Mouse (Mus musculus) retina, embryonic 14.5 days (tissue): ENCODE results near the gene Znfx1.
"Not testable (repeated sequence)": the region's sequence is repeated elsewhere in the genome, so short reads cannot be mapped to it uniquely, and the experiment has no call there.

Experiments used
- DNase-seq: peaks from one replicate; pipeline ENCODE4 v3.0.0-alpha.2; 2015; ENCODE audit warnings: low spot score

Znfx1 gene

DNA sequence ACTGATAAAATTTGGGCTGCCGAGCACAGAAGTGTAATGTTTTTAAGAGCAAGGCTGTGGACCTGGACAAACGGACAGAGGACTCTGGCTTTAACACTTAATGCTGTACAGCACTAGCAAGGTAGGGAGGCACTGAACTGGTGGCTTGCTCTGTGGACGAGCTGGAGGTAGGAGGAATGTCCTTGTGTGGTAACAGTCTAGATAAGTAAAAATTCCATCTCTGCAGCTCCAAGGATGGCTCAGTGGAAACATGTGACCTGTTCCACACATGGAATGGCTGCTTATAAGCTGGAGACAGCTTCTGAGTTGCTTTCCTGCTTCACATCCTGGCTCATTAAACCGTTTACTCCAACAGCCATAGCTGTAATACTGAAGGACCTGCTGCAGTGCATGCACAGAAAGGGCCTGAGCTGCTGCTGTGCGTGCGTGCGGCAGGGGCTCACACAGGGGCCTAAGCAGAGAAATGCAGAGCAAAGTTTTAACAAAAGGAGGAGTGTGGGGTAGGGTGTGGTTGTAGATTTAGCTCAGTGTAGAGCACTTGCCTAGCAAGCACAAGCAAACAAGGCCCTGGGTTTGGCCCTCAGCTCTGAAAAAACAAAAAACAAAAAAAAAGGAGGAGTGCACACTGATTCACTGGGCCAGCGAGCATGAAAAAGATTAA, 14.0 kb downstream of the Znfx1 start:
- DNase-seq: no peak

DNA sequence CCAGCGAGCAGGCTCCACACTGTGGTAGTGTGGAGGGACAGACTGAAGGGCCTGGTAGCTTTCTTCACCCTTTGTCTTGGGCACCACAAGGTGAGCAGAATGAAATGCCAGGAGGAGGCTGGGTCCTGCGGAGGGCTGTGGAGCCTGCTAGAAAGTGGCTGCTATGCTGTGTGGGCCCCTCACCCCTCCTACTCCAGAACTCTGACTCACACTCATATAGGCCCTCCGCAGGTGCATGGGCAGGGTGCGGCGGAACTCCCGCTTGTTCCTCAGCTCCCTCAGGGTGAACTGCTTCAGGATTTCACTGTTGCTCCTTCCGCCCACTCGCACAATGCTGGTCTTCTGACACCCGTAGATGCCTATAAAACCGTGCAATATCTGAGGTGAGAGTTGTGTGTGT, 14.6 kb downstream of the Znfx1 start:
- no peak for DNase-seq

- DNase-seq: no peak
Measured at GRCm38 (mm10) chr2:167043400-167044121, 19.3 kb downstream of the Znfx1 start.

- no peak for DNase-seq
Measured at GRCm38 (mm10) chr2:167039386-167039785, 23.4 kb downstream of the Znfx1 start.

DNA sequence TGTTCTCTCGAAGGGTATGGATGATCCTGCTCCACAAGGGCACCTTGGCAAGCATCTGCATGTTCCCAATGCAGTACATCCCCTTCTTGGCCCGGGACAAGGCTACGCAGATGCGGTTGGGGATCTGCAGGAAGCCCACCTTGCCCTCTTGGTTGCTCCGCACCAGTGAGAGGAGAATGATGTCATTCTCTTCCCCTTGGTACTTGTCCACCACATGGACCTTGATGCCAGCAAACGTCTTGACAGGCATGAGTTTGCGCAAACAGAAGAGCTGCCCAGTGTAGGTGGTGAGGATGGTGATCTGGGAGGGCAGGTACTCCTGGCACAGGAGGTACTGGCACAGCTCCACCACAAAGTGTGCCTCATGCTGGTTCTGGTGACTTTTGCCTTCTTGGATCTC, 24.1 kb downstream of the Znfx1 start:
- DNase-seq: no peak

DNA sequence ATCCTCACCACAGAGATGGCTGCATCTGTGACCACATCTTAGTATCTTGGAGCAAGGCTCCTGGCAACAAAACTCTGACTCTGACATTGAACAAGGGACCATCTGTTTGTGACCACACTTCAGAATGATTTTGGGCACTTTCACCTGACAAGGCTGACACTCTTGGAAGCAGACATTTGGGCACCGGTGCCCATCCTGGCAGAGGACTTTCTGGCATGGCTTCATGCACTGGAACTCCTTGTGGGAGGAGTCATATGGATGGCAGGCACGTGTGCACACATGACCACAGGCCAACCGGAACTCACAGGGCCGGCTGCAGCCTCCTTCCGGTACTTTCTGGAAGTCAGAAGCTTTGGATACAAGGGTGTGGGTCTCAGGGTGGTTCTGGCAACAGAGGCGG, 24.5 kb downstream of the Znfx1 start:
- DNase-seq: no peak

DNA sequence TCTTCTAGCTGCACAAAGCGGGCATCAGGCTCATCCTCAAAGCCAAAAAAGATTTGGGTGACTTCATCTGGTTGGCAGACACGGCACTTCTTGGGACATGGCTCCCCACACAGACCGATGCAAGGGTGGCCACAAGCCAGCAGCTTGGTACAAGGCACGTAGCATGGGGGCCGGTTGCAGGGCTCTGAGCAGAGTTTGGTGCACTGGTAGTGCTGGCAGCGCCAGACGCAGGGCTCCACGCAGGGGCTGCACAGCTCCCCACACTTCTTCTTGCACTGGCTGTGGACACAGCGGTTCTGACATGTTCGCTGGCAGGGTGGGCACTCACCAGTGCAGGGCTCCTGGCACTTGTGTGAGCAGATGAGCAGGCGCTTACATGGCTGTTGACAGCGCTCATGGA, 25.1 kb downstream of the Znfx1 start:
- DNase-seq: no peak

- no peak for DNase-seq
Measured at GRCm38 (mm10) chr2:167030507-167030906, 32.3 kb downstream of the Znfx1 start.

DNA sequence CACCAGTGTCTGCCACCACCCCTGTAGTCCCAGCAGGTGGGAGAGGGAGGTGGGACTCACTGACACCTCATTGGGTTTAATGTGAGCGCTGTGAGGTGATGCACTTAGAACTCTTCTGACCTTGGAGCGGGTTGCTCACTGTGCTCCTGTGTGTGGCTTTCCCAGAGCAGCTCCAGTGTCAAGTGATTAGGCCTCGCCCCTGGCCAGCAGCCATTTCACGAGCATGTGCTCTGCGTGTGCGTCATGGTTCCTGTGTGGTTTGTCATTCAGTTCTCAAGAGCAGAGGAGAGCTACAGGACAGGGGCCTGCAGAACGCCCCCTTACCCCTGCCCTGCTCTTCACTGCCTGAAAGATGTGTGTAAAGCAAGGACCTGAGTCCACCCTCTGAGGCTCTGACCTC, 34.3 kb downstream of the Znfx1 start:
- no peak for DNase-seq

- no peak for DNase-seq
Measured at GRCm38 (mm10) chr2:167019396-167019795, 43.4 kb downstream of the Znfx1 start.

- no peak for DNase-seq
Measured at GRCm38 (mm10) chr2:167015382-167015718, 47.5 kb downstream of the Znfx1 start.

DNA sequence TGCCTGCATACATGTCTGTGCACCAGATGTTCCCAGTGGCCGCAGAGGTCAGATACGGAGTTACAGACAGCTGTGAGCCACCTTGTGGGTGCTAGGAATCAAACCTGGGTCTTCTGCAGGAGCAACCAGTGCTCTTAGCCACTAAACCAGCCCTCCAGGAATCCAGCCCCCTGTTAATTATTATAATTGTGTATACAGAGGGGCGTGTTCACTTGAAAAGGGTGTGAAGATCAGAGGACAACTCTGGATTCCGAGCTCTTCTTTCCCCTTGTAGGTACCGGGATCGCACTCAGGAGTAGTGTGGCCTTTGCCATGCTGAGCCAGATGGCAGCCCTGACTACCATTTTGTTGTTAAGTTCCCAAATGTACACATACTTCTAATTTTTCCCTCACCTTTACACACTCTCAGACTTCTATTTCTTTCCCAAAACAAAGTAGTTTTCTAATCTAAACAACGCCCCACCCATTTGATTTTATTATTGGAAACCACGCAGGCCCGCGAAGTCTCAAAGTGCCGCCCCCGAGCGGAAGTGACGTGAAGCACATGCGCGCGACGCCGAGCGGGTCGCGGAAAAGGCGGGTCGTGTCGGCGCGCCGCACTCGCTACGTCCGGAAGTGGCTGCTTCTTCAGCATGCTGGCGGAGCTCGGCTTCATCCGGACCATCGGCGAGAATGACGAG, 48.0 kb downstream of the Znfx1 start, which contains the start of gene Ddx27:
Gene Ddx27, plus strand, starts transcription at position 492 of the 680 bp plus-strand sequence.
- peak; percentile 93 for DNase-seq

DNA sequence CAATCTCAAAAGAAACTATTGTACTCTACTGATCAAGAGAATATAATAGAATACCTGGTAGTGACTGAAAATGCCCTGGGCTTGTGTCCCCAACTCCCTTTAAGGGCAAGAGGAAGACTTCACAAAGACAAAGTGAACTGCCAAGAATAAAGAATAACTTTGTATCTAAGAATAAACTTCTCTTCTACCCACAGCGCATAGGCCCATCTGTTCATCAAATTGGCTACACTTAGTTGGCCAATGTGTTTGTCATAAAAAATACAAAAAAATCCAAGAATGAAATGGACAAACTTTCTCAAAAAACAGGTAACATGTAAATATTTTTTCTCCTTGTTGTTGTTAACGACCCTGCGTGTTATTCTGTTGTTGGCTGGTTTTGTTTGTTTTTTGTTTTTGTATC, 52.3 kb downstream of the Znfx1 start:
- DNase-seq: no peak

DNA sequence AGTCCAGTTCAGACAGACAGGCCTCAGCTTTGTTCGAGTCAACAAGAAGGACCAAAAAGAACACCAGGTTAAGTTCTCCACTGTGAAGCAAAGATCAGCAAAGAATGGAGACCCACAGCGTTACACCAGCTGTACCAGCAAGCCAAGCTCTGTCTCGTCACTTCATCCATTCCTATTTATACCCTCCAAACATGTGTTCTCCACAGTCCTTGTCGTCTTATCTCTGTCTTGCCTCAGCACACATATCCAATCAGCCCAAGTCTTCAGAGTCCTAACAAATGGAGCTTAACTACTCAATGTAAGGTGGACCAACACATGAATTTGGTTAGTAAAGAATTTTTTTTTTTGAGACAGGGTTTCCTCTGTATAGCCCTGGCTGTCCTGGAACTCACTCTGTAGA, 53.3 kb downstream of the Znfx1 start:
- DNase-seq: no peak

GRCm38 (mm10) chr2:167007565-167007964, 55.2 kb downstream of the Znfx1 start:
- DNase-seq: not testable (repeated sequence)

DNA sequence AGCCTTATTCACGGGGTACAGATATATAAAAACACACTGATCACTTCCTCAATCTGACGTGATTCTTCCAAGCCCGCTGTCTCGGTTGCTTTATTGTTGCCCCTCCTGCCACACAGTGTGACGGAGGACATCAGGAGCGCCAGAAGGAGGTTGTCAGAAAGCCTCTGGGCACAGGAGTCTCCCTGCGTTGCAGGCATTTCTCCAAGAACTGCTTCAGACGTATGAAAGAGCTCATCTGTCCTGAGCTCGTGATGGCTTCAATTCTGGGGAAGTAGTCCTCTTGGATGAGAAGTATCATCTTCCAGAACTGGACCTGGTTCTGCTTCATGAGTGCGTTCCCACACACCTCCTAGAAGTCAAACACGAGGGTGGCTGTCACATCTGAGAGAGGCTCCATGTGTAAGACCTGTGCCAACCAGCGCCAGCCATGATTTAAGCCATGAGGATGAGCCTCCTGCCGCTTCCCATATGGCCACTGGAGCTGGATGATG, 55.8 kb downstream of the Znfx1 start:
- no peak for DNase-seq

DNA sequence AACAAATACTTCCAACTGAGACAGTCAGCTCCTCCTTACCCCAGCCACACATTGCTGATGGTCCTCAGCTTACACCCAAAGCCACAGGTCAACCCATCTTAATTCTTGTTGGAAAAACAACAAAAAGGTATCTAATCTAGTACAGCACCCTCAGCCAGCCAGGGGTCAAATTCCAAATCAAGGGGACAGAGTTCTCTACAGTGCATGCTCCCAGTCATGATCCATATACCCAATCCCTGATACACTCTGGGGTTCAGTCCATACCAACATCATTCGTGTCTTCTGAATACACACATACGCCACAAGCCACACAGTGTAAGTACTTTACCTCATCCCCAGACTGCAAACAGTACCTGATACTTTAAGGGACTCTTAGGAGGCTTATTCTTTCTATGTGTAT, 56.5 kb downstream of the Znfx1 start:
- DNase-seq: no peak

DNA sequence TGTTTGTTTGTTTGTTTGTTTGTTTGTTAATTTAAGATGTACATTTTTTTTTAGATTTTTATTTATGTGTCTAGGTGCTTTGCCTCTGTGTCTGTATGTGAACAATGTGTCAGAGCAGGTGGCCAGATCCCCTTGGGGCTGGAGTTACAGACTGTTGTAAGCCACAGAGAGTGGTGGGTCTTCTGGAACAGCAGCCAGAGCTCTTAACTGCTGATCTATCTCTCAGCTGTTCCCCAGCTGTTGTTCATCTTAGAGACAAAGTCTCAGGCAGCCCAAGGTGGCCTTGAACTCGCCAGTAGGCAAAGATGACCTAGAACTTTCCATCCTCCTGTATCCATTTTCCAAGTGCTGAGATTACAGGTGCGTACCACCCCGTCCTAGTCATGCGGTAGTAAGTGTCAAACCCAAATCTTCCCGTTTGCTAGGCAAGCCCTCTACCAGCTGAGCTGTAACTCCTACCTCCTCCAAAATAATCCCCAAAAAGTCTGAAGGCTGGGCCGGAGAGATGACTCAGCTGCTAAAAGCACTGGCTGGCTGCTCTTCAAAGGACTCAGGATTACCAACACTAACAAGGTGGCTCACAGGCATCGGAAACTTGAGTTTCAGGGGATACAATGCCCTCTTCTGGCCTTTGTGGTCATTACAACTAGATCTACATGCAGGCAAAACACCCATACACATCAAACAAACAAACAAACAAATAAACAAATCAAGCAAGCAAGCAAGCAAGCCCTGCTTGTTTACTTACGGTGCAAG, 58.5 kb downstream of the Znfx1 start:
- peak; percentile 82 for DNase-seq

DNA sequence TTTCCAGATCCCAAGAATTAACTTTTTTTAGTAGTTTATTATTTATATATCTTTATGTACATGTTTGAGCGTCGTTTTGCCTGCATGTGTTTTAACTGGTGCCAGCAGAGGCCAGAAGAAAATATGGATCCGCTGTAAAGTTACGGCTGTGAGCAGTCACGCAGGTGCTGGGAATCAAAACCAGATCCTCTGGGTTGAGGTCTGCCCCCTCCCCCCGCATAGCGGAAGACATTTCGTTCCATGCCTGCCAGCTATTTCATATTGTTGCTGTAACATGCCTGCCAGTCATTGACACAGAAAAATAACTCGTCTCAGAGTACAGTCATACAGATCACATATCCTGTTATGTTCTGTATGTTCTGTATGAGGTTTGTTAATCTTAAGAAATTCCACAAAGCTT, 61.3 kb downstream of the Znfx1 start:
- no peak for DNase-seq

- DNase-seq: no peak
Measured at GRCm38 (mm10) chr2:166996533-166996894, 66.3 kb downstream of the Znfx1 start.

GRCm38 (mm10) chr2:166995796-166996532, 66.9 kb downstream of the Znfx1 start, which contains the start of gene Stau1:
Gene Stau1 (minus strand): TSS chr2:166996299.
- DNase-seq: peak; percentile 98
